ENCODE assay signal across 17 mouse cellular contexts in genomic region chr2:52606331-52606730, GRCm38 (mm10).
DNase-seq lines count a peak whose midpoint lies in the region; ATAC-seq lines count a peak whose summit lies in the region.
"Had no signal": no experiment of that assay in that cellular context is flagged by ENCODE, and none has a peak within 500 bp of the region (broad histone marks: within the 10 kb centered on the region; RNA-seq: fewer than 3 reads in every experiment).

No protein-coding gene starts in this region.

- peak; percentile 56 for ATAC-seq in megakaryocyte, adult 5-6 weeks (ENCODE audit: poor library complexity, severe bottlenecking)
- ATAC-seq: forebrain, embryonic 16.5 days had no signal

- intact Hi-C loops in heart, postnatal 10 days (cut with DNase I) = loop anchor here (5.0 kb wide), 1 partner anchor 304 kb away; no protein-coding TSS in a partner anchor

- peak; percentile 50 for DNase-seq in heart, adult 11 months
- DNase-seq in heart, postnatal 10 days = no peak
- peak; percentile 52 for DNase-seq in MEL-GATA-1-ER (ENCODE audit: extremely low read depth, low read depth)
- DNase-seq in left cerebral cortex, adult 11 months (ENCODE audit: low spot score) = no peak
- no peak for DNase-seq in lung, postnatal 4 days
- DNase-seq: adrenal gland, adult 2 months; adrenal gland, postnatal 10 days; adrenal gland, postnatal 25 days; cerebellum, adult 11 months; cerebellum, adult 18-20 months; cerebellum, adult 8-10 months; cerebellum, adult 9-11 months; cerebellum, postnatal 14 days; cerebellum, postnatal 36 days; embryo, embryonic 11 days had no signal

Comparison
In these comparisons a context has a peak if more than half of its experiments do, and no peak if none do; other contexts are left out.
1. DNase-seq: peak in heart, adult 11 months (single experiment) and MEL-GATA-1-ER (single experiment); none in heart, postnatal 10 days (0 of 2), left cerebral cortex, adult 11 months (single experiment) and lung, postnatal 4 days (0 of 2).